Mouse (Mus musculus): ENCODE measurements around the gene Fam193a. TPM values are rescaled to one million over a fixed set of nuclear protein-coding genes. Genes with fewer than 3 reads are reported as not detected.

Gene Fam193a
- polyA plus RNA-seq, 1 experiment from 2014 or later = 25.3 TPM

DNA sequence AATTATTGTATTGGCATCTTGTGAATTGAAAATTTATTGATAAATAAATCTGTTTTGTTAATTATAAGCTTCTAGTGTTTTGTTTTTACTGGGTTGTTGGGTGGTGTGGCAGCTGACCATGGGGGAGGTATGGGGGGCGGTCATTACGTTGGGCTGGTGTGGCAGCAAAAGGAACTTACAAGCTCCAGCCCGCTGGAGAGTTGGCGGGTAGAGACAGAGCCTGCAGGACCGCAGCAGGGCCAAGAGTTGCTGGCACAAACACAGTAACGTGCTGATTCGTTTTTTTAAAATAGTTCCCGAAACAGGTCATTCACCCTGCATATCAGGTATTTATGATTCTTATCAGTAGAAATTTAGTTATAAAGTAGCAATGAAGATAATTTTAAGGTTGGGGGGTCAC is 23.5 kb downstream of the Fam193a start:
- Histone ChIP-seq H3K9ac (replicated peaks; ENCODE audit: low read depth, low read length) (no peak overlapping the region), H3K36me3 (ENCODE audit: control insufficient read depth, insufficient read depth, low read length) (no peaks in the 10 kb centered on the region), H3K4me1 (ENCODE audit: control insufficient read depth, insufficient read depth, low read length) (no peaks in the 10 kb centered on the region), H3K9me3 (ENCODE audit: control insufficient read depth, low read depth, low read length) (no peaks in the 10 kb centered on the region), H3K27ac (ENCODE audit: low read length) (no peak overlapping the region), H3K4me3 (ENCODE audit: low read depth, low read length) (no peak overlapping the region), H3K4me2 (replicated peaks; ENCODE audit: low read depth, low read length) (no peak overlapping the region), H3K27me3 (ENCODE audit: control insufficient read depth, insufficient read depth, low read length) (no peaks in the 10 kb centered on the region)
- ATAC-seq (ENCODE audit: insufficient number of reproducible peaks, insufficient read depth, low FRiP score, low read depth) = no peak
- 92% methylated on average over 8 of the region's 8 CpGs for WGBS

DNA sequence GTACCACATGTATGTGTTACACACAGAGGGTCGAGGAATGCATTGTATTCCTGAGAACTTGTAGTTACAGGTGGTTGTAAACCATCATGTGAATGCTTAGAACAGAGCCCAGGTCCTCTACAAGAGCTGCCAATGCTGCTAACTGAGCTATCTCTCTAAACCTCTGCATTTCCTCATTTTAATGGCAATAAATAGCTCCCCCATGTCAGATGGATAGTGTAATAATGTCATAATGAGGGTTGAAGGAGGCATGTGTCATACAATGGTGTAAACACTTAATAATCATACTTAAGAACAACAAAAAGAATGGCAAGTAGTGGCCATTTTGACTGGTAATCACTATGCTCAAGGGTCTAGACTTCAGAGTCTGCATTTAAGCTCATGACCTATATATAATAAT is 25.6 kb downstream of the Fam193a start:
- no peak for ATAC-seq (ENCODE audit: insufficient number of reproducible peaks, insufficient read depth, low FRiP score, low read depth)

DNA sequence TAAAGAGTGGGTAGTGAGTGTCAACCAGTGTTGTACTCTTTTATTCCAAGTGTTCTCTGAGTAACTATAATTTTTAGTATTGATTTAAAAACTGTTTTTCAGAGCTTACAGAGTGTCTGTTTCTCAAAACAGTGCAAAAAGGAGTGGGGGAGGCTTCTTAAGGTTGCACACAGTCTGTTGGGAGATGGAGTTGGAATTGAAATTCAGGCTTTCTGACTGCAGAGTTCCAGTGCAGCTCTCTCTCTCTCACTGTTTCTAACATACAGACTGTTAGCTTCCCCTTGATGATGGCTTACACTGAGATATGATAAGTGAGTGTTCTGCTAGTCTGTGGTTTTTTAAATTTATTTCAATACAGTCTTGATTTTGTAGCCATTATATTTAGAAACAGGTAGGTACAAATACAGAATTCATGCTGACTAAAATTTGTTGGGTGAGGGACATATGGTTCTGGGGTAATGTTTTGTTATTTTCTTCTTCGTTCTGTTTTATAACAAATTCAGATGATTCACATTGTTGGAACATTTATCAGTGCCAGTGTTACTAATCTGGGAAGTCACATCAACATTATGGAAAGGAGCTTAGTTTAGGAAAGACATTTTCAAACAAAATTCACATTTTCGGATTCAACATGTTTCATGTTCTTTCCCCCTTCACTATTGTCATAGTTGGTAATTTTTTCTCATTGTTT is 26.3 kb downstream of the Fam193a start:
- 69% methylated on average over 2 of the region's 2 CpGs for WGBS
- Histone ChIP-seq H3K9me3 (ENCODE audit: control insufficient read depth, low read depth, low read length) (no peaks in the 10 kb centered on the region), H3K27me3 (ENCODE audit: control insufficient read depth, insufficient read depth, low read length) (no peaks in the 10 kb centered on the region), H3K9ac (replicated peaks; ENCODE audit: low read depth, low read length) (no peak overlapping the region), H3K27ac (ENCODE audit: low read length) (no peak overlapping the region), H3K4me1 (ENCODE audit: control insufficient read depth, insufficient read depth, low read length) (no peaks in the 10 kb centered on the region), H3K4me3 (ENCODE audit: low read depth, low read length) (no peak overlapping the region), H3K4me2 (replicated peaks; ENCODE audit: low read depth, low read length) (no peak overlapping the region), H3K36me3 (ENCODE audit: control insufficient read depth, insufficient read depth, low read length) (no peaks in the 10 kb centered on the region)
- no peak for ATAC-seq (ENCODE audit: insufficient number of reproducible peaks, insufficient read depth, low FRiP score, low read depth)

More for the DNA sequence above, 25.6 kb downstream of the Fam193a start:
- Histone ChIP-seq H3K36me3 (ENCODE audit: control insufficient read depth, insufficient read depth, low read length) (no peaks in the 10 kb centered on the region), H3K9me3 (ENCODE audit: control insufficient read depth, low read depth, low read length) (no peaks in the 10 kb centered on the region), H3K4me1 (ENCODE audit: control insufficient read depth, insufficient read depth, low read length) (no peaks in the 10 kb centered on the region), H3K27ac (ENCODE audit: low read length) (no peak overlapping the region), H3K4me2 (replicated peaks; ENCODE audit: low read depth, low read length) (no peak overlapping the region), H3K4me3 (ENCODE audit: low read depth, low read length) (no peak overlapping the region), H3K9ac (replicated peaks; ENCODE audit: low read depth, low read length) (no peak overlapping the region), H3K27me3 (ENCODE audit: control insufficient read depth, insufficient read depth, low read length) (no peaks in the 10 kb centered on the region)
- WGBS = 91% methylated on average over 1 of the region's 1 CpGs

DNA sequence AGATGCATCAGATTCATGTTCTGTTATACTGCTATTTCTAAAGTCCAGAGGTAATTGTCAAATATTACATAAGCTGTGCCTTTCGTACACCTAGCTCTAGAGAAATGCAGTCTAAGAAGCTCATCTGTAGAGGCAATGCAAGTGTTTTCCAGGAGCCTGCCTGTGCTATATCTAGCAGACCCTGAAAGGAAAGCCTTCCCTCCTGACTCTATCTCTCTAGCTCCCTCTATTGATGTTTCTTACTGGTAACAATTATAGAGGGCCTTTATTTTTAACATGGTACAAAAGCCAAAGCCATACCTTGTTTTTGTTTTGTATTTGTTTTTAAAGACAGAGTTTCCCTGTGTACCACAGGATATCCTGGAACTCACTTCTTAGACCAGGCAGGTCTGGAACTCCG is 28.1 kb downstream of the Fam193a start:
- Histone ChIP-seq H3K36me3 (ENCODE audit: control insufficient read depth, insufficient read depth, low read length) (no peaks in the 10 kb centered on the region), H3K27ac (ENCODE audit: low read length) (no peak overlapping the region), H3K9ac (replicated peaks; ENCODE audit: low read depth, low read length) (no peak overlapping the region), H3K4me3 (ENCODE audit: low read depth, low read length) (no peak overlapping the region), H3K4me1 (ENCODE audit: control insufficient read depth, insufficient read depth, low read length) (no peaks in the 10 kb centered on the region), H3K27me3 (ENCODE audit: control insufficient read depth, insufficient read depth, low read length) (no peaks in the 10 kb centered on the region), H3K9me3 (ENCODE audit: control insufficient read depth, low read depth, low read length) (no peaks in the 10 kb centered on the region), H3K4me2 (replicated peaks; ENCODE audit: low read depth, low read length) (no peak overlapping the region)
- no peak for ATAC-seq (ENCODE audit: insufficient number of reproducible peaks, insufficient read depth, low FRiP score, low read depth)
- WGBS = 90% methylated on average over 2 of the region's 2 CpGs

DNA sequence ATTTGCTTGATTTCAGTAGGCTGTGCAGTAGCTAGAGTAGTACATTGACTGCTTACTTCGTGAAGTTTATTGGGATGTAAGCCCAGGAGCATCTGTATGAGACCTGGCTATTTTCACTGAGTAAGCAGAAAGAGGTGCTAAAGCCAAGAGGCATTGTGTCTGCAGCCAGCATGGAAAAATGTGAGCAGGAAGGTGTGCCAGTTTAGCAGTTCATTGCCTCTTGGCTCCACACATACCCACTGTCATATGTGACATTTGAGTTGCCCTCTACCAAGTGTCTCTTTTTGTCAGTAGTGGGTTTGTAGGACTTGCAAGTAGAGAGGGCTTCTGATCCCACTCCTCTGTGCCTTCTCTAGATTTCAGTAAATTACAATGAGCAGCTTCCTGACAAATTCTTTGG is 28.6 kb downstream of the Fam193a start:
- WGBS = 71% methylated on average over 1 of the region's 1 CpGs
- no peak for ATAC-seq (ENCODE audit: insufficient number of reproducible peaks, insufficient read depth, low FRiP score, low read depth)
- Histone ChIP-seq H3K4me3 (ENCODE audit: low read depth, low read length) (no peak overlapping the region), H3K9ac (replicated peaks; ENCODE audit: low read depth, low read length) (no peak overlapping the region), H3K36me3 (ENCODE audit: control insufficient read depth, insufficient read depth, low read length) (no peaks in the 10 kb centered on the region), H3K27me3 (ENCODE audit: control insufficient read depth, insufficient read depth, low read length) (no peaks in the 10 kb centered on the region), H3K27ac (ENCODE audit: low read length) (no peak overlapping the region), H3K9me3 (ENCODE audit: control insufficient read depth, low read depth, low read length) (no peaks in the 10 kb centered on the region), H3K4me2 (replicated peaks; ENCODE audit: low read depth, low read length) (no peak overlapping the region), H3K4me1 (ENCODE audit: control insufficient read depth, insufficient read depth, low read length) (no peaks in the 10 kb centered on the region)

DNA sequence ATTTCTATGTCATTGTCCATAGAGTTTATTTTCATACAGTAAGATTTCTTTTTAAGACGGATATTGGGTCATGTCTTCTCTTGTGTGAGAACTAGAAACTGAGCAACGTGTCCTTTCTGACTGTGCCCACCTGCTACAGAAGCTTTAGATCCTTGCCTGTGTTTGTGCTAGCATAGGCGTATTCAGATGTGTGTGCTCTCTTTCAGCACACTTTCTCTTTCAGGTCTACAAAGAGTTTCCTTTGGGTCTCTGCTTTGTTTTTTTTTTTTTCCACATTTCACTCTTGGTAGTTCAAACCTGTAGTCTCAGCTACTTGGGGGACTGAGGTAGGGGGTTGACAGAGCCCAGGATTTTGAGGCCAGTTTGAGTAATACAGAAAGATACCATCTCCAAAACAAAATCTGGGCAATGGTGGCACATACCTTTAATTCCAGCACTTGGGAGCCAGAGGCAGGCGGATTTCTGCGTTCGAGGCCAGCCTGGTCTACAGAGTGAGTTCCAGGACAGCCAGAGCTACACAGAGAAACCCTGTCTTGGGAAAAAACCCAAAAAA is 37.7 kb downstream of the Fam193a start:
- Histone ChIP-seq H3K27ac (ENCODE audit: low read length) (no peak overlapping the region), H3K4me3 (ENCODE audit: low read depth, low read length) (no peak overlapping the region), H3K4me1 (ENCODE audit: control insufficient read depth, insufficient read depth, low read length) (no peaks in the 10 kb centered on the region), H3K36me3 (ENCODE audit: control insufficient read depth, insufficient read depth, low read length) (peaks cover under 1% of the 10 kb centered on the region; the same call in 1 of the 2 replicates), H3K9ac (replicated peaks; ENCODE audit: low read depth, low read length) (no peak overlapping the region), H3K27me3 (ENCODE audit: control insufficient read depth, insufficient read depth, low read length) (no peaks in the 10 kb centered on the region), H3K9me3 (ENCODE audit: control insufficient read depth, low read depth, low read length) (no peaks in the 10 kb centered on the region), H3K4me2 (replicated peaks; ENCODE audit: low read depth, low read length) (no peak overlapping the region)
- 86% methylated on average over 6 of the region's 6 CpGs for WGBS
- no peak for ATAC-seq (ENCODE audit: insufficient number of reproducible peaks, insufficient read depth, low FRiP score, low read depth)

DNA sequence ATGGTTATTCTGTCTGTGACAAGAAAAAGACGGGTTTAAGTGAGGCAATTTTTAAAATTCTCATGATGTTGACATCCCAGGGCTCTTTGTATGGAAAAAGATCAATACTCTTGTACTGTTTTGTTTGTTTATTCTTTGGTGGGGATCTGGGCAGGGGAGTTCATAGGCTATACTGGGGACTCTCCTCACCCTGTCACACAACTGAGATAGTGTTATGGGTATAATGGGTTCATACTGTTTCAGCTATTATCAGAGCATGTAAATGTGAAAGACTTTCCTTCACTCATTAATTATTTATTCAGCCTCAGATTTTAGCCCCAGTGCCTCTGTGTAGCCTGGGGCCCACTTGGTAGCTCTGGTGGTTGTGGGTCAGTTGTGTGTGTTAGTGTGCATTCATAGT is 39.3 kb downstream of the Fam193a start:
- H3K9me3 ChIP-seq (ENCODE audit: control insufficient read depth, low read depth, low read length) = no peaks in the 10 kb centered on the region
- no peaks in the 10 kb centered on the region for H3K27me3 ChIP-seq (ENCODE audit: control insufficient read depth, insufficient read depth, low read length)
- no peak overlapping the region for H3K4me3 ChIP-seq (ENCODE audit: low read depth, low read length)
- H3K36me3 ChIP-seq (ENCODE audit: control insufficient read depth, insufficient read depth, low read length) = peaks cover 3% of the 10 kb centered on the region
- H3K27ac ChIP-seq (ENCODE audit: low read length) = no peak overlapping the region
- WGBS = 62% methylated on average over 1 of the region's 1 CpGs
- H3K4me1 ChIP-seq (ENCODE audit: control insufficient read depth, insufficient read depth, low read length) = no peaks in the 10 kb centered on the region
- H3K4me2 ChIP-seq (replicated peaks; ENCODE audit: low read depth, low read length) = no peak overlapping the region
- no peak for ATAC-seq (ENCODE audit: insufficient number of reproducible peaks, insufficient read depth, low FRiP score, low read depth)
- H3K9ac ChIP-seq (replicated peaks; ENCODE audit: low read depth, low read length) = no peak overlapping the region

DNA sequence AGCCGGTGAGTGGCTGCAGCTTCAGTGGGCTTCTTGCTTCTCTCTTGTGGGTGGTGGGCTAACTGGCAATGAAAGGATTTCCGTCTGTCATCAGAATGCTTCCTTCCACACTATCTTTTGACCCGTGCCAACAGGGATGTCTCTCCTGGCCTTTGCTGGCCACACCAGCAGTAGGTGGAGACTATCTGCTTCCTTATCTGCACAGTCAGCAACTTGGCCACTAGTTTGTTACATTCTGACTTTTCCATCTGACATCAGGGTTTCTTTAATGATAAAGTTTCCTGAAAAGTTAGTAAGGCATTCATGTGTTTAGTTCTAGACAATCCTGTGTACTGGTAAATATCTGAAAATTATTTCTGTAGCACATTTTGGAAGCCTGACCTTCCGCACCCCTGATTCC is 41.1 kb downstream of the Fam193a start:
- H3K4me1 ChIP-seq (ENCODE audit: control insufficient read depth, insufficient read depth, low read length) = no peaks in the 10 kb centered on the region
- no peak overlapping the region for H3K27ac ChIP-seq (ENCODE audit: low read length)
- H3K9me3 ChIP-seq (ENCODE audit: control insufficient read depth, low read depth, low read length) = no peaks in the 10 kb centered on the region
- H3K9ac ChIP-seq (replicated peaks; ENCODE audit: low read depth, low read length) = no peak overlapping the region
- H3K27me3 ChIP-seq (ENCODE audit: control insufficient read depth, insufficient read depth, low read length) = no peaks in the 10 kb centered on the region
- ATAC-seq (ENCODE audit: insufficient number of reproducible peaks, insufficient read depth, low FRiP score, low read depth) = no peak
- 76% methylated on average over 4 of the region's 4 CpGs for WGBS
- no peak overlapping the region for H3K4me3 ChIP-seq (ENCODE audit: low read depth, low read length)
- no peak overlapping the region for H3K4me2 ChIP-seq (replicated peaks; ENCODE audit: low read depth, low read length)
- H3K36me3 ChIP-seq (ENCODE audit: control insufficient read depth, insufficient read depth, low read length) = peaks cover 3% of the 10 kb centered on the region

DNA sequence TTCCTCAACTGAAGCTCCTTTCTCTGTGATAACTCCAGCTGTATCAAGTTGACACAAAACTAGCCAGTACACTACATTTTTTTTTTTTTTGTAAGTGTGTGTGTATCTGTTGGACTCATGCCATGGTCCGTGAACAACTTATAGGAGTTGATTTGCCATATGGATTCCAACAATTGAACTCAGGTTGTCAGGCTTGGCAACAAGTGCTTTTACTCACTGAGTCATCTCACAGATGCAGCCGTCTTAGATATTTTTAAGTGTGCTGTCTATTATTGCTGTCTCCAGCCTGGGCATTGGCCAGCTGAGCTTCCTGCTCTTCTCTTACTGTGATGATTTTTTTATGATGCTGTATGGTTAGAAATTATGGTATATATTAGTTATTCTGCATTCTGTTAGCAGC is 44.2 kb downstream of the Fam193a start:
- WGBS = 50% methylated on average over 2 of the region's 2 CpGs
- ATAC-seq (ENCODE audit: insufficient number of reproducible peaks, insufficient read depth, low FRiP score, low read depth) = no peak
- Histone ChIP-seq H3K36me3 (ENCODE audit: control insufficient read depth, insufficient read depth, low read length) (peaks cover 3% of the 10 kb centered on the region), H3K9ac (replicated peaks; ENCODE audit: low read depth, low read length) (no peak overlapping the region), H3K27ac (ENCODE audit: low read length) (no peak overlapping the region), H3K9me3 (ENCODE audit: control insufficient read depth, low read depth, low read length) (no peaks in the 10 kb centered on the region), H3K4me1 (ENCODE audit: control insufficient read depth, insufficient read depth, low read length) (no peaks in the 10 kb centered on the region), H3K27me3 (ENCODE audit: control insufficient read depth, insufficient read depth, low read length) (no peaks in the 10 kb centered on the region), H3K4me3 (ENCODE audit: low read depth, low read length) (no peak overlapping the region), H3K4me2 (replicated peaks; ENCODE audit: low read depth, low read length) (no peak overlapping the region)

Measured in stomach, embryonic 14.5 days (tissue).